ENCODE assay signal across 19 mouse cellular contexts in the genomic region with DNA sequence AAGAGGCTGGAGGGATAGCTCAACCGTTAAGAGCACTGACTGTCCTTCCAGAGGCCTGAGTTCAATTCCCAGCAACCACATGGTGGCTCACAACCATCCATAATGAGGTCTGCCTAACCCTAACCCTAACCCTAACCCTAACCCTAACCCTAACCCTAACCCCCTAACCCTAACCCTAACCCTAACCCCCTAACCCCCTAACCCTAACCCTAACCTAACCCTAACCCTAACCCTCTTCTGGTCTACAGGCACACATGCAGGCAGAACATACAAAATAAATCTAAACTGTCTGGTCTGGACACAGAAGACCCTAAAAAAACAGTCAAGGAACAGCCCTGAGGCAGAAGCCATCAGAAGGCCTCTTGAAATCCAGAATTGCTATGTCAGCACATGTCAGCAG. TPM values are rescaled to one million over a fixed set of nuclear protein-coding genes. Genes with fewer than 3 reads are reported as not detected.
DNase-seq lines count a peak whose midpoint lies in the region; ATAC-seq and TF ChIP-seq lines count a peak whose summit lies in the region.
"Had no signal": no experiment of that assay in that cellular context is flagged by ENCODE, and none has a peak within 500 bp of the region (broad histone marks: within the 10 kb centered on the region; RNA-seq: fewer than 3 reads in every experiment).

No protein-coding gene starts in this region.

- 0 out of 2 replicates have a peak, but pooled peaks have one; percentile 28 for ATAC-seq in liver, embryonic 14.5 days (ENCODE audit: insufficient read depth)
- no peak for ATAC-seq in liver, postnatal 0 days
- ATAC-seq in forebrain, postnatal 0 days: no peak
- ATAC-seq: forebrain, embryonic 15.5 days had no signal

- no peak overlapping the region for H3K9ac ChIP-seq in liver, embryonic 14.5 days (replicated peaks)
- no peak overlapping the region for H3K9ac ChIP-seq in liver, postnatal 0 days (replicated peaks)
- H3K9ac ChIP-seq in forebrain, postnatal 0 days: no peak overlapping the region
- H3K9ac ChIP-seq: embryonic facial prominence, embryonic 12.5 days; forebrain, embryonic 15.5 days; heart, embryonic 13.5 days; hindbrain, embryonic 15.5 days had no signal

- H3K4me2 ChIP-seq in liver, embryonic 14.5 days (ENCODE audit: low read depth): no peak overlapping the region
- no peak overlapping the region for H3K4me2 ChIP-seq in liver, postnatal 0 days (ENCODE audit: low read depth, low read length)
- no peak overlapping the region for H3K4me2 ChIP-seq in forebrain, postnatal 0 days (ENCODE audit: low read depth)
- H3K4me2 ChIP-seq: embryonic facial prominence, embryonic 12.5 days; forebrain, embryonic 15.5 days; heart, embryonic 13.5 days; hindbrain, embryonic 15.5 days had no signal

- no peaks in the 10 kb centered on the region for H3K27me3 ChIP-seq in liver, embryonic 14.5 days (ENCODE audit: control insufficient read depth, insufficient read depth, low read length)
- H3K27me3 ChIP-seq in liver, postnatal 0 days (ENCODE audit: insufficient read depth, low read length): no peaks in the 10 kb centered on the region
- H3K27me3 ChIP-seq in forebrain, postnatal 0 days (ENCODE audit: insufficient read depth, low read length): no peaks in the 10 kb centered on the region
- H3K27me3 ChIP-seq: embryonic facial prominence, embryonic 12.5 days; forebrain, embryonic 15.5 days; heart, embryonic 13.5 days; hindbrain, embryonic 15.5 days had no signal

- intact Hi-C loops in gastrocnemius, adult 2 months (cut with DNase I): no loop called here
- intact Hi-C loops in left cerebral cortex, postnatal 10 days (cut with DNase I): no loop called here

- H3K9me3 ChIP-seq in liver, embryonic 14.5 days (ENCODE audit: control insufficient read depth, low read length): no peaks in the 10 kb centered on the region
- H3K9me3 ChIP-seq in liver, postnatal 0 days (ENCODE audit: low read length): no peaks in the 10 kb centered on the region
- no peaks in the 10 kb centered on the region for H3K9me3 ChIP-seq in forebrain, postnatal 0 days (ENCODE audit: low read length)
- H3K9me3 ChIP-seq: embryonic facial prominence, embryonic 12.5 days; forebrain, embryonic 15.5 days; G1E; heart, embryonic 13.5 days; hindbrain, embryonic 15.5 days had no signal

- peaks cover 100% of the 10 kb centered on the region for H3K36me3 ChIP-seq in liver, embryonic 14.5 days (replicated peaks; ENCODE audit: control insufficient read depth, insufficient read depth, low read depth)
- peaks cover 93% of the 10 kb centered on the region for H3K36me3 ChIP-seq in liver, postnatal 0 days (replicated peaks; ENCODE audit: insufficient read depth, low read length)
- H3K36me3 ChIP-seq in forebrain, postnatal 0 days (ENCODE audit: insufficient read depth): peaks cover 31% of the 10 kb centered on the region

- H3K4me1 ChIP-seq in liver, embryonic 14.5 days (replicated peaks; ENCODE audit: control insufficient read depth in 2 of 2, insufficient read depth in 2 of 2, low read length in 1 of 2): 0 out of 4 replicates have a peak, but pooled peaks cover 0 to 2% of the 10 kb centered on the region in 2 experiments
- H3K4me1 ChIP-seq in liver, postnatal 0 days (ENCODE audit: insufficient read depth): no peaks in the 10 kb centered on the region; the same call in 1 of the 2 replicates
- H3K4me1 ChIP-seq in forebrain, postnatal 0 days (ENCODE audit: insufficient read depth): no peaks in the 10 kb centered on the region
- H3K4me1 ChIP-seq: embryonic facial prominence, embryonic 12.5 days; forebrain, embryonic 15.5 days; heart, embryonic 13.5 days; hindbrain, embryonic 15.5 days had no signal

- no peak for TF ChIP-seq EP300 in liver, embryonic 14.5 days (IDR thresholded peaks at IDR 0.05; ENCODE audit: low read depth)
- TF ChIP-seq EP300 in liver, postnatal 0 days (IDR thresholded peaks at IDR 0.05; ENCODE audit: low read depth): no peak

- no peak for DNase-seq in liver, embryonic 14.5 days (ENCODE audit: low read depth in 3 of 3, low spot score in 3 of 3)
- no peak for DNase-seq in liver, postnatal 0 days
- peak; percentile 56 for DNase-seq in WW6 (ENCODE audit: low read depth, low spot score)
- peak; percentile 45 for DNase-seq in naive thymus-derived CD4-positive, alpha-beta T cell, adult 2 months (ENCODE audit: low read depth)
- no peak for DNase-seq in gastrocnemius, adult 2 months
- DNase-seq in forebrain, postnatal 0 days: no peak
- no peak for DNase-seq in left cerebral cortex, postnatal 10 days (ENCODE audit: extremely low spot score in 1 of 2, low spot score in 2 of 2)
- DNase-seq: adrenal gland, postnatal 10 days; cerebellum, adult 11-12 months; cerebellum, adult 9-10 months; cerebellum, postnatal 25 days; gastrocnemius, postnatal 36 days; heart, adult 11 months; heart, postnatal 36 days had no signal

- 100% methylated on average over 1 of the region's 1 CpGs for WGBS in liver, embryonic 14.5 days (ENCODE audit: insufficient replicate concordance)
- WGBS in liver, postnatal 0 days (ENCODE audit: insufficient replicate concordance): 78% methylated on average over 1 of the region's 1 CpGs
- WGBS in forebrain, postnatal 0 days: 69% methylated on average over 1 of the region's 1 CpGs

- no peak for TF ChIP-seq CTCF in liver, embryonic 14.5 days (IDR thresholded peaks at IDR 0.05; ENCODE audit: low read depth)
- TF ChIP-seq CTCF in liver, postnatal 0 days (IDR thresholded peaks at IDR 0.05; ENCODE audit: low read depth): no peak
- no peak for TF ChIP-seq CTCF in gastrocnemius, adult 2 months (IDR thresholded peaks at IDR 0.05)
- TF ChIP-seq CTCF in forebrain, postnatal 0 days (IDR thresholded peaks at IDR 0.05; ENCODE audit: low read depth): no peak

- H3K4me3 ChIP-seq in liver, embryonic 14.5 days (ENCODE audit: insufficient read depth in 1 of 2, low read depth in 2 of 2, low read length in 2 of 2): no peak overlapping the region
- no peak overlapping the region for H3K4me3 ChIP-seq in liver, postnatal 0 days (ENCODE audit: low read depth, low read length)
- no peak overlapping the region for H3K4me3 ChIP-seq in gastrocnemius, adult 2 months
- no peak overlapping the region for H3K4me3 ChIP-seq in forebrain, postnatal 0 days (ENCODE audit: low read depth, low read length)
- H3K4me3 ChIP-seq: embryonic facial prominence, embryonic 12.5 days; forebrain, embryonic 15.5 days; heart, embryonic 13.5 days; hindbrain, embryonic 15.5 days had no signal

- no peak overlapping the region for H3K27ac ChIP-seq in liver, embryonic 14.5 days
- no peak overlapping the region for H3K27ac ChIP-seq in liver, postnatal 0 days (ENCODE audit: low read depth)
- H3K27ac ChIP-seq in gastrocnemius, adult 2 months: no peak overlapping the region
- no peak overlapping the region for H3K27ac ChIP-seq in forebrain, postnatal 0 days (ENCODE audit: low read depth, low read length)
- H3K27ac ChIP-seq: embryonic facial prominence, embryonic 12.5 days; forebrain, embryonic 15.5 days; heart, embryonic 13.5 days; hindbrain, embryonic 15.5 days had no signal

RNA-seq across cellular contexts. Expression of gene Nup133, which starts 12.3 kb away (rescaled TPM):
- 13.7 and 17.6 TPM in 2 replicates for polyA plus RNA-seq in liver, embryonic 14.5 days (2012; rRNA removed)
- 23.3 and 27.8 TPM in 2 replicates for polyA plus RNA-seq in liver, embryonic 14.5 days (2014; fragmentation: Nextera tagmentation; extraction: Ambion mirVana)
- polyA plus RNA-seq in liver, postnatal 0 days (2015; fragmentation: Nextera tagmentation; extraction: Ambion mirVana): 7.2 and 9.1 TPM in 2 replicates
- total RNA-seq in gastrocnemius, adult 2 months (2021): 10 to 100 TPM; 11.6 to 17.8 TPM
- 21.9 and 31.8 TPM in 2 replicates for total RNA-seq in forebrain, postnatal 0 days (2014; rRNA removed)
- polyA plus RNA-seq in forebrain, postnatal 0 days (2015; fragmentation: Nextera tagmentation; extraction: Ambion mirVana): 16.4 and 17.3 TPM in 2 replicates
- total RNA-seq in left cerebral cortex, postnatal 10 days (2021): 10 to 100 TPM; 24.8 to 25.4 TPM

RNA-seq across cellular contexts. Expression of gene Abcb10, which starts 21.6 kb away (rescaled TPM):
- polyA plus RNA-seq in liver, embryonic 14.5 days (2012; rRNA removed): 71.8 and 83.0 TPM in 2 replicates
- polyA plus RNA-seq in liver, embryonic 14.5 days (2014; fragmentation: Nextera tagmentation; extraction: Ambion mirVana): 129 and 144 TPM in 2 replicates
- polyA plus RNA-seq in liver, postnatal 0 days (2015; fragmentation: Nextera tagmentation; extraction: Ambion mirVana): 46.2 and 53.3 TPM in 2 replicates
- total RNA-seq in gastrocnemius, adult 2 months (2021): 10 to 100 TPM; 15.8 to 18.6 TPM
- 33.7 and 35.4 TPM in 2 replicates for total RNA-seq in forebrain, postnatal 0 days (2014; rRNA removed)
- polyA plus RNA-seq in forebrain, postnatal 0 days (2015; fragmentation: Nextera tagmentation; extraction: Ambion mirVana): 8.3 and 10.4 TPM in 2 replicates
- 10 to 100 TPM; 16.4 to 20.0 TPM for total RNA-seq in left cerebral cortex, postnatal 10 days (2021)

RNA-seq across cellular contexts. Expression of gene Taf5l, which starts 59.8 kb away (rescaled TPM):
- polyA plus RNA-seq in liver, embryonic 14.5 days (2012; rRNA removed): 21.1 and 21.2 TPM in 2 replicates
- 28.7 and 32.6 TPM in 2 replicates for polyA plus RNA-seq in liver, embryonic 14.5 days (2014; fragmentation: Nextera tagmentation; extraction: Ambion mirVana)
- polyA plus RNA-seq in liver, postnatal 0 days (2015; fragmentation: Nextera tagmentation; extraction: Ambion mirVana): 15.0 and 15.1 TPM in 2 replicates
- 10 to 100 TPM; 14.6 to 15.2 TPM for total RNA-seq in gastrocnemius, adult 2 months (2021)
- 33.3 and 39.8 TPM in 2 replicates for total RNA-seq in forebrain, postnatal 0 days (2014; rRNA removed)
- polyA plus RNA-seq in forebrain, postnatal 0 days (2015; fragmentation: Nextera tagmentation; extraction: Ambion mirVana): 24.4 and 26.7 TPM in 2 replicates
- 10 to 100 TPM; 23.7 to 25.2 TPM for total RNA-seq in left cerebral cortex, postnatal 10 days (2021)

RNA-seq across cellular contexts. Expression of gene Urb2, which starts 59.9 kb away (rescaled TPM):
- 4.3 and 4.9 TPM in 2 replicates for polyA plus RNA-seq in liver, embryonic 14.5 days (2012; rRNA removed)
- 2.9 and 3.6 TPM in 2 replicates for polyA plus RNA-seq in liver, embryonic 14.5 days (2014; fragmentation: Nextera tagmentation; extraction: Ambion mirVana)
- polyA plus RNA-seq in liver, postnatal 0 days (2015; fragmentation: Nextera tagmentation; extraction: Ambion mirVana): 1.2 TPM in 2 replicates
- total RNA-seq in gastrocnemius, adult 2 months (2021): 1 to 10 TPM; 5.8 to 6.0 TPM
- total RNA-seq in forebrain, postnatal 0 days (2014; rRNA removed): 12.7 and 14.8 TPM in 2 replicates
- 1.2 and 1.8 TPM in 2 replicates for polyA plus RNA-seq in forebrain, postnatal 0 days (2015; fragmentation: Nextera tagmentation; extraction: Ambion mirVana)
- total RNA-seq in left cerebral cortex, postnatal 10 days (2021): 10 to 100 TPM; 11.3 to 11.5 TPM

Comparison
In these comparisons a context has a peak if more than half of its experiments do, and no peak if none do; other contexts are left out.
1. DNase-seq: peak in WW6 (single experiment) and naive thymus-derived CD4-positive, alpha-beta T cell, adult 2 months (single experiment); none in liver, embryonic 14.5 days (0 of 3), liver, postnatal 0 days (single experiment), gastrocnemius, adult 2 months (single experiment), forebrain, postnatal 0 days (single experiment) and left cerebral cortex, postnatal 10 days (0 of 2).